Mouse (Mus musculus) spleen, adult 2 months (tissue): ENCODE results near the gene Stag1. TPM values are rescaled to one million over a fixed set of nuclear protein-coding genes. Genes with fewer than 3 reads are reported as not detected.

Source experiments
- DNase-seq, 2 experiments: peaks; one replicate each; pipeline versions ENCODE4 v3.0.0 to v3.0.0-alpha.2; 2012 to 2021; ENCODE audit warnings: low spot score in 2 of 2, low read depth in 1 of 2
- H3K27ac ChIP-seq: fragments of 200-500 bp; 2 replicates; pipeline ENCODE4 v1.5.1; 2012; ENCODE audit warnings: low read length, inconsistent platforms; ENCODE audit not compliant: insufficient read depth
- H3K27me3 ChIP-seq: fragments of 200-500 bp; 2 replicates; pipeline ENCODE4 v1.6.1; 2012; ENCODE audit warnings: mild to moderate bottlenecking, moderate library complexity, low read length, inconsistent platforms; ENCODE audit not compliant: control insufficient read depth, insufficient read depth
- H3K36me3 ChIP-seq: fragments of 200-500 bp; 2 replicates; pipeline ENCODE4 v1.6.1; 2012; ENCODE audit warnings: mild to moderate bottlenecking, low read length, inconsistent platforms; ENCODE audit not compliant: control insufficient read depth, insufficient read depth
- H3K4me1 ChIP-seq: fragments of 200-500 bp; 2 replicates; pipeline ENCODE4 v1.6.1; 2011; ENCODE audit warnings: inconsistent platforms; ENCODE audit not compliant: control insufficient read depth, insufficient read depth, insufficient read length
- H3K4me3 ChIP-seq: fragments of 200-500 bp; 2 replicates; pipeline ENCODE4 v1.5.1; 2011; ENCODE audit warnings: mild to moderate bottlenecking, inconsistent platforms; ENCODE audit not compliant: insufficient read depth, insufficient read length; ENCODE audit errors: extremely low read depth
- CTCF ChIP-seq: fragments of 200-500 bp; IDR thresholded peaks from 2 replicates; pipeline ENCODE4 v1.5.1; 2011; ENCODE audit warnings: mild to moderate bottlenecking, inconsistent platforms; ENCODE audit not compliant: insufficient read depth, insufficient read length, insufficient replicate concordance; ENCODE audit errors: extremely low read depth
- POLR2A ChIP-seq: fragments of 200-500 bp; IDR thresholded peaks from 2 replicates; pipeline ENCODE4 v1.6.1; 2011; ENCODE audit warnings: low read depth, low read length, inconsistent platforms
- WGBS: fragments of 180-500 bp; shearing (Covaris S2); methylation state at CpG from one replicate; pipeline ENCODE4 v1.1.7; 2018; 5-methylcytosine and 5-hydroxymethylcytosine counted together
- polyA plus RNA-seq: library from polyadenylated mRNA; depleted of rRNA; stranded (reverse); fragments of >200 nt; gene quantifications from 2 replicates; pipeline ENCODE4 v1.2.3, GENCODE M21; 2012; rRNA removed

Gene Stag1
- polyA plus RNA-seq, 1 experiment, result 2.5 TPM

- no peak overlapping the region for H3K27ac ChIP-seq
- no peak overlapping the region for H3K4me3 ChIP-seq
- H3K4me1 ChIP-seq, result no peaks in the 10 kb centered on the region
- TF ChIP-seq CTCF (no peak), POLR2A (no peak)
- 83% methylated on average over 4 of the region's 4 CpGs for WGBS
- no peaks in the 10 kb centered on the region for H3K27me3 ChIP-seq
- no peak for DNase-seq
- H3K36me3 ChIP-seq, result no peaks in the 10 kb centered on the region
Observed at GRCm38 (mm10) chr9:101005866-101006265, 408.3 kb downstream of the Stag1 start.

Other genes starting within 250 kb of the Stag1 start
- 0.68 and 1.2 TPM in 2 replicates for gene Il20rb, start 111.0 kb upstream of the Stag1 start, polyA plus RNA-seq
- gene Nck1, start 51.7 kb upstream of the Stag1 start, polyA plus RNA-seq, result 2.0 and 2.2 TPM in 2 replicates
- gene Slc35g2, start 26.7 kb upstream of the Stag1 start, polyA plus RNA-seq, result 0.07 and 0.14 TPM in 2 replicates